Mouse (Mus musculus) heart, postnatal 0 days (tissue): ENCODE data around the gene Add3. TPM values are rescaled to one million over a fixed set of nuclear protein-coding genes. Genes with fewer than 3 reads are reported as not detected.
A peak's percentile ranks its signal among the peaks of the same experiment; 100 is the strongest.

Experiments used
- ATAC-seq: fragments of 200-750 bp; cut with Nextera tagmentation; 2 replicates; pipeline ENCODE4 v1.8.0; 2017; ENCODE audit warnings: low read depth, moderate number of reproducible peaks, moderate library complexity; ENCODE audit not compliant: insufficient read depth
- DNase-seq: peaks from one replicate; pipeline ENCODE4 v3.0.0-alpha.2; 2016; ENCODE audit warnings: low spot score
- H3K27ac ChIP-seq: fragments of 300-500 bp; sonication (generic); 2 replicates; pipeline ENCODE4 v1.5.1; 2014; ENCODE audit warnings: low read depth, mild to moderate bottlenecking
- H3K27me3 ChIP-seq: fragments of 300-500 bp; sonication (generic); 2 replicates; pipeline ENCODE4 v1.6.1; 2014; ENCODE audit warnings: low read length, mixed read lengths; ENCODE audit not compliant: control insufficient read depth, insufficient read depth
- H3K36me3 ChIP-seq: fragments of 300-500 bp; sonication (generic); replicated peaks from 2 replicates; pipeline ENCODE4 v1.6.1; 2014; ENCODE audit warnings: low read length, mixed read lengths; ENCODE audit not compliant: control insufficient read depth, insufficient read depth
- H3K4me1 ChIP-seq: fragments of 300-500 bp; sonication (generic); 2 replicates; pipeline ENCODE4 v1.6.1; 2014; ENCODE audit warnings: antibody characterized with exemption; ENCODE audit not compliant: control insufficient read depth, insufficient read depth
- H3K4me2 ChIP-seq: fragments of 300-500 bp; sonication (generic); 2 replicates; pipeline ENCODE4 v1.6.1; 2014; ENCODE audit warnings: low read depth, mild to moderate bottlenecking, low read length, moderate library complexity
- H3K4me3 ChIP-seq: fragments of 300-500 bp; sonication (generic); 2 replicates; pipeline ENCODE4 v1.5.1; 2014; ENCODE audit warnings: low read depth, low read length
- H3K9ac ChIP-seq: fragments of 300-500 bp; sonication (generic); replicated peaks from 2 replicates; pipeline ENCODE4 v1.6.1; 2014; ENCODE audit warnings: low read depth, low read length, mixed read lengths
- H3K9me3 ChIP-seq: fragments of 300-500 bp; sonication (generic); replicated peaks from 2 replicates; pipeline ENCODE4 v1.6.1; 2016; ENCODE audit warnings: low read length; ENCODE audit not compliant: control insufficient read depth
- CTCF ChIP-seq: IDR thresholded peaks from 2 replicates; pipeline ENCODE4 v1.5.1; 2016; ENCODE audit warnings: antibody characterized with exemption, control low read depth, low read depth
- EP300 ChIP-seq: IDR thresholded peaks from 2 replicates; pipeline ENCODE4 v1.6.1; 2016; ENCODE audit warnings: antibody characterized with exemption, low read depth
- WGBS: fragments of 180-500 bp; shearing (Covaris S2); extraction: QIAGEN DNeasy Blood & Tissue Kit; methylation state at CpG from one replicate; pipeline ENCODE4 v1.1.7; 2014; 5-methylcytosine and 5-hydroxymethylcytosine counted together
- polyA plus RNA-seq: library from polyadenylated mRNA; unstranded; fragments of >200 nt; fragmentation: Nextera tagmentation; extraction: Ambion mirVana; gene quantifications from 2 replicates; pipeline ENCODE4 v1.2.1, GENCODE M21; 2015
- total RNA-seq: library from RNA; depleted of rRNA; stranded (reverse); fragments of >200 nt; gene quantifications from 2 replicates; pipeline ENCODE4 v1.2.3, GENCODE M21; 2014; ENCODE audit warnings: low replicate concordance

Gene Add3
- total and polyA plus RNA-seq, 2 experiments from 2014 or later = 62.1 to 82.9 TPM

GRCm38 (mm10) chr19:53278491-53279415 lies 138.5 kb downstream of the Add3 start:
- 67% methylated on average over 19 of the region's 19 CpGs for WGBS
- no peak for DNase-seq
- H3K27ac ChIP-seq = no peak overlapping the region

GRCm38 (mm10) chr19:53280254-53280653 lies 140.0 kb downstream of the Add3 start:
- Histone ChIP-seq H3K9ac (no peak overlapping the region), H3K27me3 (no peaks in the 10 kb centered on the region), H3K36me3 (no peaks in the 10 kb centered on the region), H3K4me3 (no peak overlapping the region), H3K27ac (no peak overlapping the region), H3K9me3 (no peaks in the 10 kb centered on the region), H3K4me1 (peaks cover 13% of the 10 kb centered on the region; the same call in 1 of the 2 replicates), H3K4me2 (no peak overlapping the region)
- WGBS = 87% methylated on average over 8 of the region's 8 CpGs
- DNase-seq (no peak), ATAC-seq (no peak)
- TF ChIP-seq CTCF (no peak), EP300 (no peak)

More at GRCm38 (mm10) chr19:53278491-53279415, 138.5 kb downstream of the Add3 start:
- peak; percentile 24; the same call in 1 of the 2 replicates for ATAC-seq
- H3K9me3 ChIP-seq = no peaks in the 10 kb centered on the region
- H3K36me3 ChIP-seq = no peaks in the 10 kb centered on the region
- 0 out of 2 replicates have a peak, but pooled peaks cover 4% of the 10 kb centered on the region for H3K4me1 ChIP-seq
- no peak overlapping the region for H3K9ac ChIP-seq
- H3K4me3 ChIP-seq = no peak overlapping the region
- no peaks in the 10 kb centered on the region for H3K27me3 ChIP-seq
- no peak overlapping the region for H3K4me2 ChIP-seq
- TF ChIP-seq EP300 (no peak), CTCF (no peak)

GRCm38 (mm10) chr19:53282571-53282970 lies 142.3 kb downstream of the Add3 start:
- WGBS = 77% methylated on average over 10 of the region's 10 CpGs
- no peak overlapping the region for H3K27ac ChIP-seq
- H3K36me3 ChIP-seq = no peaks in the 10 kb centered on the region
- DNase-seq (no peak), ATAC-seq (no peak)
- no peak for TF ChIP-seq EP300
- no peak for TF ChIP-seq CTCF
- H3K27me3 ChIP-seq = no peaks in the 10 kb centered on the region
- no peak overlapping the region for H3K9ac ChIP-seq
- no peak overlapping the region for H3K4me3 ChIP-seq
- peaks cover 11% of the 10 kb centered on the region; the same call in 1 of the 2 replicates for H3K4me1 ChIP-seq
- no peak overlapping the region for H3K4me2 ChIP-seq
- H3K9me3 ChIP-seq = no peaks in the 10 kb centered on the region

- no peak for ATAC-seq
- no peak overlapping the region for H3K4me3 ChIP-seq
- no peak for DNase-seq
- no peaks in the 10 kb centered on the region for H3K9me3 ChIP-seq
- H3K36me3 ChIP-seq = no peaks in the 10 kb centered on the region
- no peaks in the 10 kb centered on the region for H3K27me3 ChIP-seq
- H3K27ac ChIP-seq = no peak overlapping the region
- H3K4me2 ChIP-seq = no peak overlapping the region
- peaks cover 11% of the 10 kb centered on the region; the same call in 1 of the 2 replicates for H3K4me1 ChIP-seq
- TF ChIP-seq CTCF (no peak), EP300 (no peak)
- 88% methylated on average over 7 of the region's 7 CpGs for WGBS
- H3K9ac ChIP-seq = no peak overlapping the region
These were observed 143.5 kb downstream of the Add3 start for GRCm38 (mm10) chr19:53283742-53284141.

GRCm38 (mm10) chr19:53284268-53285208 lies 144.3 kb downstream of the Add3 start:
- Histone ChIP-seq H3K36me3 (no peaks in the 10 kb centered on the region), H3K4me1 (peaks cover 11% of the 10 kb centered on the region; the same call in 1 of the 2 replicates), H3K27me3 (no peaks in the 10 kb centered on the region), H3K9me3 (no peaks in the 10 kb centered on the region), H3K9ac (no peak overlapping the region), H3K4me2 (peak overlapping the region; percentile 34), H3K4me3 (no peak overlapping the region), H3K27ac (peak overlapping the region; percentile 45)
- 28% methylated on average over 20 of the region's 20 CpGs for WGBS
- ATAC-seq (peak; percentile 78), DNase-seq (peak; percentile 62)
- TF ChIP-seq CTCF = no peak
